Mouse (Mus musculus): ENCODE measurements around the gene Ccr1.

GRCm38 (mm10) chr9:123949432-123949831 is 19.1 kb downstream of the Ccr1 start:
- TF ChIP-seq CTCF (conservative IDR thresholded peaks at IDR 0.05 in 1 of 2, IDR thresholded peaks at IDR 0.05 in 1 of 2; ENCODE audit: low read depth in 2 of 2, low read length in 2 of 2) (no peak), ZKSCAN1 (IDR thresholded peaks at IDR 0.05; ENCODE audit: borderline replicate concordance, low read depth, low read length) (no peak), ZC3H11A (IDR thresholded peaks at IDR 0.05; ENCODE audit: low read depth, low read length) (no peak), POLR2A (IDR thresholded peaks at IDR 0.05; ENCODE audit: low read depth, low read length) (no peak), ELF1 (IDR thresholded peaks at IDR 0.05; ENCODE audit: low read depth, low read length) (no peak), BHLHE40 (IDR thresholded peaks at IDR 0.05; ENCODE audit: low read depth, low read length) (no peak), E2F4 (IDR thresholded peaks at IDR 0.05; ENCODE audit: insufficient replicate concordance, low read depth, low read length) (no peak), JUND (conservative IDR thresholded peaks at IDR 0.05; ENCODE audit: low read depth, low read length) (no peak), RCOR1 (conservative IDR thresholded peaks at IDR 0.05; ENCODE audit: low read depth, low read length) (no peak)
